Mouse (Mus musculus) cerebellum, adult 9-11 months (tissue): ENCODE results near the gene Uggt1.
A peak's percentile ranks its signal among the peaks of the same experiment; 100 is the strongest.

Experiments
- DNase-seq: peaks from one replicate; pipeline ENCODE4 v3.0.0; 2022

The Uggt1 gene

DNA sequence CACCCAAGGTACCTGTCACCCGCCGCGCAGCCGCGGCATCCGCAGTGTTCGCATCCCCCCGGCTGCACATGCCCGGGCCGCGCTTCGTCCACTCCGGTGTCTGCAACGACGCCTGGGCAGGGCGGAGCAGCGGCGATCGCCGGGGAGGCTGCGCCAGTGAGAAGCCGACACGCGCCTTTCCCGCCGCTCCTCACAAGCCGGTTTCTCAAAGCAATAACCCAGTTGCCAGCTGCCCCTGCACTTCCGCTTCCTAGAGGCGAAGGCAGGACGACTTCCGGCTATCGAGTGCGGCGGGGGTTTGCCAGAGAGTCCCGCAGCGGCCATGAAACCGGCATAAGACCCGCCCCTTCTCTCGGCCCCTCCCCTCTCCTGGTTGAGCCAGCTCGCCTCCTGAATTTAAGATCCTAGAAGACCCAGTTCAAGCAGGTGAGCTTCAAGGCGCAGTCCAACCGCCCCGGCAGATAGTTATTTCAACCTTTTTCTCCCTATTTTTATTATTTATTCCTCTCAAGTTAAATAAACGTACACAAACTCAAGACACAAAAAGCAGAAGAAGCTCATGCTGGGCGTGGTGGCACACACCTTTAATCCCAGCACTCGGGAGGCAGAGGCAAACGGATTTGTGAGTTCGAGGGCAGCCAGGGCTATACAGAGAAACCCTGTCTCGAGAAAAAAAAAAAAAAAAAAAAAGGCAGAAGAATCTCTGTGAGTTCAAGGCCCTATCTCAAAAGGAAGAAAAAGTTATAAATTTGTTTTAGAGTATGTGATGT lies at the start of gene Uggt1:
Gene Uggt1 (minus strand): TSS at position 663 of the 770 bp plus-strand sequence.
- peak; percentile 95 for DNase-seq

DNA sequence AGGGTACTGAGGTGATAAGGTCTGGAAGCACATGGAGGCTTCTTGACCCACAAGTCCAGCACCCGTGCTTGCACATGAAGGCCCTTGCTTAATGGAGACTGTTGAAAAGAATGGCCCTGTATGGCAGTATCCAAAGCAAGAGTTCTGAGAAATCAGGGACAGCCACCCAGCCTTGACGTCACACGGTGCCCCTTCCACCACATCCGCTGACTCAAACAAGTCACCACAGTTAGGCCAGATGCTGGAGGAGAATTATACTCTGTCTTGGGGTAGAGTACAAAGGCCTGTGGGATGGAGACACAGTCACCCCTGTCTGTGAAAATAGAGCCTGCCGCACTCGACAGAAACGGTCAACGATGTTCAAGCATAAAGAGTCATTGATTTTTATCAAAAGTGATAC lies 49.0 kb upstream of the Uggt1 start:
- DNase-seq = peak; percentile 9

DNA sequence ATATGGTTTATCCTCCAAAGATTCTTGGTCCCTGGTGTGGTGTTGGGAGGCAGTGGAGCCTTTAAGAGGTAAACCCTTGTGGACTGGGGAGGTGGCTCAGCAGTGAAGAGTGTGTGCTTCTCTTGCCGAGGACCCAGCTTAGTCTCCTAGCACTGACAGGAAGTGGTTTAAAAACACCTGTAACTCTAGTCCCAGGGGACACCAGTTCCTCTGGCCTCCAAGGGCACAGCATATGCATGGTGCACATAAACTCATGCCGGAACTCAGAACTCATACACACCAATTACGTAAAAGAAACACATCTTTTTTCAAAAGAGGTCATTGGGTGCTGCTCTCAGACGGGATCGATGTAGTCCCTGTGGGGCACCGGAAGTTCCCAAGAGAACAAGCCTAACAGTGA lies 37.3 kb upstream of the Uggt1 start:
- DNase-seq = no peak

DNA sequence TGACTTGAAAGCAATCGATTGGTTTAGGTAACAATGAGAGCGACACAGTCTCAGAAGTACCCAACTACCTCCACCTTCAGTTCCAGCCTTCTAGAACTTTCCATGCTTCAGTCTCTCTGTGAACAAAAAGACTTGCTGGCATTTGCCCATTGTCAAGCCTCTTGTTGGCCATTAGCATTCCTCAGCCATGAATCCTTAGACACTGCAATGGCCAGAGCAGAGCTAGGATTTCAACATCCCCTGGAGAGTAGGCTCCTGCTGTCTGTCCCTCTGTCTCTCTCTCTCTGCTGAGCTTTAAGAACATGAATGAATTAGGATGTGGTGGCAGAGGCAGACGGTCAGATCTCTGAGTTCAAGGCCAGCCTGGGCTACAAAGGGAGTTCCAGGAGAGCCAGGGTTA lies 36.4 kb upstream of the Uggt1 start:
- DNase-seq = no peak

DNA sequence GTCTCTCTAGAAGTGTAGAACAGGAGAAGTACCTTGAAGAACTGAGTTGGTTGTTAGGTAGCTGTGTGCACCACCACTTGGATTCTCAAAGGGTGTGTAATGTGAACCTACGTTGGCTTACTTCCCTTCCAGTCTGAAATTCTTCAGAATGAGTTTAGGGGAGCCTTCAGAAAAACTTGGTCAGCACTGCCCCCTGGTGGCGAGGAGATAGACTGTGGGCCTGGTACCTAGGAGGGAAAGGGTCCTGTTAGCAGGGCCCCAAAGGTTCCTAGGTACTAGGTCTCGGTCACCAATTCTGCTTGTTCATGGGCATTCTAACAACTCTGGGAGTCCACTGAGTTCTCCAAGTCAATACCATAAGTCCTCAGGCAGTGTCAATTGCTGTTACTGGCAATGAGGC lies 34.7 kb upstream of the Uggt1 start:
- DNase-seq = peak; percentile 76

- peak; percentile 76 for DNase-seq
These were observed 32.9 kb upstream of the Uggt1 start for GRCm38 (mm10) chr1:36277267-36278060.

- no peak for DNase-seq
These were observed 31.3 kb upstream of the Uggt1 start for GRCm38 (mm10) chr1:36275635-36276389.

DNA sequence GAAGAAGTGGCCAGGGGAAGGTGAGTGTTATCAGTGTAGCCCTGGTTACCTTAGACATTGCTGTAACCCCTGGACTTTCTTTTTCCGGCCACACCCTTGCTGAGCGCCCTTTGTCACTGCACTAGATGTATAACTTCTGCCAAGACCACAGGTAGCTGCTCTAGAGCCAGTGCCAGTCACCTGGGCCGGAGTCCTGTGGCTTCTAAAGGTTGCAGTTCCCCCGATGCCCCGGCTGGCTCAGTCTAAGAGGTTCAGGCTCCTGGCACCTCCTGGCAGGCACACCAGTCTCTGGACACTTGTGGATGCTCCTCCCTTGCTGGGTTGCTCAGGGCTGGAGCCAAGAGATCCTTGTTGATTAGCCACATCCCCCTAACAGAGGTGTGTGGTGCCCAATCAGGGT lies 29.9 kb upstream of the Uggt1 start, which contains the start of gene Neurl3:
Gene Neurl3 (minus strand): TSS at position 225 of the 400 bp plus-strand sequence.
- no peak for DNase-seq

DNA sequence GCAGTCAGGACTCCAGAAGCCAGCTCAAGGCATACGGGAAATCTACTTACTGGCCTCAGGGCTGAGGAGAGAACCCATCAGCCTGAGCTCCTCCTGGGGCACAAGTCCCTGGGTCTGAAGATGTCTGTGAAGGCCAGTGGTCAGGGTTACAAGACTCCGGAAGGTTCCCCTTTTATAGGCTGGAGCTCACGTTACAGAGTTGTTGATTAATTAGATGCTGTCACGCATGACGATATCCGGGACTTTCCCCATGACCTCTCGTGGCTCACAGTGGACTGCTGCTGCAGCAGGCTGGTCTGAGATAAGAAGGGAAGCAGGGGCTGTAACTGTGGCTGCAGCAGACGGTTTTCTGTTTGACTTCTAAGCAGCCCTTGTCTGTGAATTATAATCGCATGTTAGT lies 28.8 kb upstream of the Uggt1 start:
- DNase-seq = no peak

GRCm38 (mm10) chr1:36272546-36272945 lies 28.0 kb upstream of the Uggt1 start:
- DNase-seq = no peak

GRCm38 (mm10) chr1:36271516-36272230 lies 27.2 kb upstream of the Uggt1 start:
- DNase-seq = no peak

DNA sequence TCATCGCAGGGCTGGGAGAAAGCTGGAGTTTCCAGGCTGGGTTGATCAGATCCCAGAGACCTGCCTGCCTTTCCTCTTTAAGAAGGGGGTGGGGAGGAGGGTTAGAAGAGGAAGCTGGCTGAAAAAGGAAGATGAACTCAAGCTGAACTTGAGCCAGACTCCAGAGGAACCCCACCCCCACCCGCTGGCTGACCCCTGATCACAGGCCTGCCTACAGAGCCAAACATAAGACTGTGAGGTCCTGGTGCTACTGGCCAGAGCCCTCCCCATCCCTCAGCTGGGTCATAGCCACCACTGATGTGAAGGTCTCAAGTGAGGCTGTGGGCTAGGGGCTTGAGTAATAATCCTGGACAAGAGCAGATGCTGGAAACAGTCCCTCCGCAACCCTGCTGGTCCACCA lies 26.1 kb upstream of the Uggt1 start:
- DNase-seq = no peak

DNA sequence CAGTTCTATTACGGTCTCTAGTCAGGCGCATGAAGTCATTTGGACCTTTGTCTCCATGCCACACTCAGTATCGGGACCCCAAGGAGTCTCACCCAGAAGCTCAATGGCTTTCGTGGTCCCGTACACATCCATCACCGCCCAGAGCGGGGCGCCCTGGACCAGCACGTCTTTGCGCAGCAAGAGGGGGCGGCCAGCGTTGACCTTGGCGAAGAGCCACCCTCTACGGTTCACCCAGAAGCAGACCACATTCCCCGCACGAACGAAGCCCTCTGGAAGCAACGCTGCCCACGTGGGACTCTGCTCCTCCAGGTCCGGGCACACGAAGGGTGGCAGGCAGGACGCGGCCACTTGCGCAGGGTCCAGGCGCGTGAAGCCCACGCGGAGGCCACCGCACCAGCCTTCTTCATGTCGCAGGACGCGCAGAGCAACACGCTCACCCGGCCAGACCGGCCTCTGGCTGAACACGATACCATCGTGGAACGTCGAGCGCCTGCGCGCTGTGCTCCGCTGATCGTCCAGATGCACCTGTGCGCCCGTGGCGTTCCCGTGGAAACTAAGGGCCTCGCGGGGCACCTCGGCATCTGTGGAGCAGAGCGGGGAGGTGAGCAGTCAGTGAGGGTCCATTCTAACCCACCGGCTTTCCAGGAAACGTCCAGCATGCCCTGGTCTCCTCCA lies 24.7 kb upstream of the Uggt1 start:
- no peak for DNase-seq

DNA sequence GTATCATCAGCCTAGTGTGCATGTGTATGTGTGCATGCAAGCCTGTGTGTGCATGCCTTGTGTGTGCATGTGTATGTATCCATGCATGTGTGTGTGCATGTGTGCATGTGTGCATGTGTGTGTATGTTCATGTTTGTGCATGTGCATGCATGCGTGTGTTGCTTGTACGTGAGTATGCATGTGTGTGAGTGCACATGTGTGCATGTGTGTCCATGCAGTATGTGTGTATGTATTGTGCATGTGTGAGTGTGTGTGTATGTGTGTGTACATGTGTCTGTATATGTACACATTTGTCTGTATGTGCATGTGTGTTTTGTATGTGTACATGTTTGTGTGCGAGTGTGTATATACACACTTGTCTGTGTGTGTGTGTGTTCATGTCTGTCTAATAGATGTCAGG lies 23.1 kb upstream of the Uggt1 start:
- no peak for DNase-seq

DNA sequence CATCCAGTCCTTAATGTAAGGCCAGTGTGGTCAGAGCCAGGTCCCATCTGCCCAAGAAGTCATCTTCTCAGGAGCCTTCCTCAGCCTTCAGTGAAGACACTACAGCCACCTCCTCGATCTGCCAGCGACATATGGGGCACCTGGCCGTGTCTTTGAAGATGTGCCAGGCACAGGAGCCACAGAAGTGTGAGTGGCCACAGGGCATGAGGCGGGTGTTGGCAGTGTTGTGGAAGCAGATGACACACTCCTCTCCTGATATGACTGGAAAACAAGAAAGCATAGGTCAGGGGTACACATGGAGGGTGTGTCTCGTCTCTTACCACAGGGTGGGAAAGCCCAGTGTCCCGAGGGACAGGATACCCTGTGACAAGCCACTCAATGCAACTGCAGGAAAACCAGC lies 21.8 kb upstream of the Uggt1 start:
- DNase-seq = peak; percentile 95

DNA sequence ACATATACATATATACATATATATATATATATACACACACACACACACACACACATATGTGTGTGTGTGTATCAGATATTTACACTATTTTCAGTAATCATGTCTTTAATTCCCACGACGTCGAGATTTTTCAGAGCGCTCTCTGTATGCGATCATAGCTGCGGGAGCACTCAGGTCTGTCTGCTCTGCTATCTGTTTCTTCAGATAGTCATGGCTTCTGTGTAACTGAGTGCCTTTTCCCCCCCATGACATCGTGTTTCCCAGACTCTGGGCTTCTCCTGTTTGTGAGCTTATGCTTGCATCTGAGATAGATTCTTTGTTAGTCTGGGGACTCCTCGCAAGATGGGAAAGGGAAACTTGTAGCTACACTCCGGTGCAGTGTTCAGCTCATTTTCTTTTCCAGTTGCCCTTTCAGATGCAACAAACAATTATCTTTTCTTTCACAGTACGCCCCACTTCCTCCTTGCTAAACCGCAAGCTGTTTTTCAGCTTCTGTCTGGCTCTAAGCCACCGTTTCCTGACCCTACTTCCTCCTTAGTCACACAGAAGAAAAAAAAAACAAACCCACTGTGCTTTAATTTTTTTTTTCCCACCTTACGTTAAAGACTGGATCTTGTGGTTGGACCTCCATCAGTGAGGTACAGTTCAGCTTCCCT lies 19.4 kb upstream of the Uggt1 start:
- no peak for DNase-seq

- no peak for DNase-seq
These were observed 17.4 kb upstream of the Uggt1 start for GRCm38 (mm10) chr1:36261708-36262504.

GRCm38 (mm10) chr1:36260418-36260817 lies 15.9 kb upstream of the Uggt1 start:
- no peak for DNase-seq

- no peak for DNase-seq
These were observed 14.8 kb upstream of the Uggt1 start for GRCm38 (mm10) chr1:36259281-36259680.

DNA sequence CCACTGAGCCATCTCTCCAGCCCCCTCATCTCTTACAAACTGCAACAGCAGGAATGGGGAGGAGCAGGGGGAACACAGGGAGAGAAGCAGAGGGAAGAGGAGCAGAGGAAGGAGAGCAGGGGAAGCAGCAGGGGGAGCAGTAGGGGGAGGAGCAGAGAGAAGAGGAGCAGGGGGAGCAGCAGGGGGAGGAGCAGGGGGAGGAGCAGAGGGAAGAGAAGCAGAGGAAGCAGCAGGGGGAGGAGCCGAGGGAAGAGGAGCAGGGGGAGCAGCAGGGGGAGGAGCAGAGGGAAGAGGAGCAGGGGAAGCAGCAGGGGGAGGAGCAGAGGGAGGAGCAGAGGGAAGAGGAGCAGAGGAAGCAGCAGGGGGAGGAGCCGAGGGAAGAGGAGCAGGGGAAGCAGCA lies 14.1 kb upstream of the Uggt1 start:
- no peak for DNase-seq

GRCm38 (mm10) chr1:36257276-36257675 lies 12.8 kb upstream of the Uggt1 start:
- no peak for DNase-seq
